Mouse (Mus musculus) right cerebral cortex, adult 18-20 months (tissue): ENCODE results near the gene Vill.
A peak's percentile ranks its signal among the peaks of the same experiment; 100 is the strongest.

Experiments used
- DNase-seq: peaks from one replicate; pipeline ENCODE4 v3.0.0; 2022; ENCODE audit warnings: mixed read lengths

Gene Vill

DNA sequence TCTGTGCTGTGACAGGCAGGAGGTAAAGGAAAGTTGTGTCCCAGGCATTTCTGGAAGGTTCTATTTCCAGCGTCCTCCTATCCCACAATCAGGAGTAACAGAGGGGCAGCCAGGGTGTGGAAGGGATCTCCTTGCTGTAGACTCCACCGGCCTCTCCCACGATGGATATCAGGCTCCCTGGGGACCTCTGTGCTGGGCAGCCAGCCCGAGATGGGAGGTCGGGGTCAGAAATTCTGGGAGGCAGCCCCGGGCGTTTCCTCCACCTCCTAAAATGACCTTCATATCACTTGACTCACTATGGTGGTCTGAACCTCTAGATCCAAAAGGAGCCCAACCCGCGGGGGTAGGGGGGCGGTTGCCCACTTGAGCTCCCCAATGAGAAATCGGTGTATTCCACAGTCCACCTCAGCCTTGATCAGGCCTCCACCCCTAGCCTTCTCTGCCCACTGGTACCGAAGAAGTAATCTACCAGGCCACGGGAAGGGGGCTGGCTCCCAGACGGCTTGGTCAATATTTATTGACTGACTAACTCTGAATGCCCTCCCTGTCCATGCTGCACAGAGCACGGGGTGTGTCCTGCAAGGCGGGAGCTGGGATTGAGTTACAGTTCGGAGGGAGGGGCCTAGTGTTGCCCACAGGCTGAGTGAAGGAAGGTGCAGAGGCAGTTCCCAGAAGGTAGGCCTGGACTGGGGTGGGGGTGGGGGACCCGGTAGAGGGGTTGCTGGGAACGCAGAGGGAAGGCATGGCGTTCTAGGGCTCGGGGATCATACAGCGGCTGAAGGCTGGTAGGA, at the start of gene Vill:
TSS of gene Vill (plus strand) at position 625 of the 791 bp plus-strand sequence.
- DNase-seq = no peak

DNA sequence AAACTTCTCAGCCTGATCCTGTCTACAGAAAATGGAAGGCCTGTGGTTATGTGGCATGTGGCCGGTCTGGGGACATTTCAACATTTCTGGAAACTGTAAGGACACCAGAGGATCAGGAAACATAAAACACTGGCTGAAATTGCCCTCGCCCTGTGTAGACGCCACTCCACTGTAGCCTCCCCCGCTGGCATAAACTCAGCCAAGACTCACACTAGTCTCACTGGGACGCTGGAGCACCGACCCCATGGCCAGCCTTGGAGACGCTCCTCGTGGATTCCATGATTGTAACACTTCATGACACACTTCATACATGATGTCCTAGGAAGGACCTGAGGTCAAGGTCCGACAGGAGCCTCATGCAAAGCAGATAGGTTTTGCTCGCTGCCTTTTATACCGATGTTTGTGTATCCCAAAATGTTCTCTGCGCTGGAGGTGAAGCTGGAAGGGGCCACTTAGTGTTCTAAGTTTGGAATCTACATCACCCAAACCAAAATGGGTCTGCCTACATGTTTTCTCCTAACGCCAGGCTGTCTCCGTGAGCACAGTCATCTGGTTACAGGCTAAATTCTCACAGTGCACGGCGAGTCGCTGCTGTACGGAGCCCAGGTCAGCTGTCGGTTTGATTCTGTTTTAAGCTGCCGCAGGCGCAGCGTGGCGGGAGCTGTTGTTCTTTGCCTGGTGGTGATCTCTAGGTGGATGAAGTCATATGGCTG, 48.4 kb upstream of the Vill start:
- DNase-seq = peak; percentile 80

DNA sequence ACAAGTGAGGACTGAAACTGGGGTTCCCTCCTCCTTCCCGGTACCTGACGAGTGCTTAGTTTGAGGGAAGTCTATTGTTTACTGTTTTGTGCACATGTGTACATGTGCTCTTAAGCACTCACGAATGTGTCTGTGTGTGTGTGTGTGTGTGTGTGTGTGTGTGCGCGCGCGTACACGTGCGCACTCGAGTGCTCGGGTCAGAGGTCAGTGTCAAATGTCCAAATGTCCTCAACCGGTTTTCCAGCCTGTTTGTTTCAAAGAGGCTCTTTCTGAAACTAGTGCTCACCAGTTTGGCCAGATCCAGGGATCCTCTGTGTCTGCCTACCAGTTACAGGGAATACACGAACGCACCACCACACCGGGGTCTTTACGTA, 47.9 kb upstream of the Vill start:
- DNase-seq = no peak

DNA sequence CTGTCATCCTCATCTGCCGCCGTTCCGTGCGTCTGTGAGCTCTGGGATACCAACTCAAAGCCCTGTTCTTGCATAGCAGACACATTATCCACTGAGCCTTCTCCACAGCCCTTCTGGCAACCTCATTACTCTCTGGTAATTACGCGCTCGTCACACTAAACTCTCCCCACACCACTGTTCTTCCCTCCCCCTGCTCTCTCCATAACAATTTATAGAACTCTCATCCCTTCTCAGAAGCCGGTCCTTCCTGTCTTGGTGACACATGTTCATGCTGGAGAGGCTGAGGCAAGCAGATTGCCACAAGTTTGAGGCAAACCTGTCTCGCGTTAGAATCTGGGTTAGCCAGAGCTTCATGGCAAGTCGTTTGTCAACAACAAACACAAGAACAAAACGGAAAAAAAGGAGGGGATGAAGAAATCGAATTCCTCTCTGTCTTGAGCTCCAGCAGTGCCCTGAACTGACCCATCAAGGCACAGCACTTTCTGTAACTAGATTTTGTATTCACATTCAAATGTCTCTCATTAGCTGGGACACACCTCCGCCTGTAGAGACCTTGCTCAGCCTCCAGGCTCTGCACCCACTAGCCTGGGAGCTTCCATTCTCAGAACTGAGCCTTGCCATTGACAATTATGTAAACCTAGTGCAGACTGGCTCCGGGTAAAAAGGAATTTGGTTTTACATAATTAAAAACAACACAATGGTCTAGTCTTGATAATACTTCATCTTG, 47.1 kb upstream of the Vill start:
- DNase-seq = peak; percentile 65

DNA sequence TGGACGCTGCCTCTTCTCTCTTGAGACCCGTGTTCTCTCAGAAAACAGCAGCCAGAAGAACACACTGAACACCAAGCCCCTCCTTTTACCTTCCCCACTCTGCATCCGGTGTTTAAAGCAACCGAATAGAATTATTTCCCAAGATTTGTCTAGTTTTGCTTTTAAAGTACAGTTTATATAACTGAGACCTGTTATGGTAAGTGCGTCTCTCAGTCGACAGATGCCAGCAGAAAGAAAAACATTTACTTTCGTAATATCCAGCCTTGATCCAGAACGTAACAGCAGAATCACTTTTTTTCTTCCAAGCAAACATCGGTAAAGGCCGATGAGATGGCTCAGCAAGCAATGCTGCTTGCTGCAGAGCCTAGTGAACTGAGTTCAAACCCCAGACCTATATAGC, 45.3 kb upstream of the Vill start:
- DNase-seq = no peak

DNA sequence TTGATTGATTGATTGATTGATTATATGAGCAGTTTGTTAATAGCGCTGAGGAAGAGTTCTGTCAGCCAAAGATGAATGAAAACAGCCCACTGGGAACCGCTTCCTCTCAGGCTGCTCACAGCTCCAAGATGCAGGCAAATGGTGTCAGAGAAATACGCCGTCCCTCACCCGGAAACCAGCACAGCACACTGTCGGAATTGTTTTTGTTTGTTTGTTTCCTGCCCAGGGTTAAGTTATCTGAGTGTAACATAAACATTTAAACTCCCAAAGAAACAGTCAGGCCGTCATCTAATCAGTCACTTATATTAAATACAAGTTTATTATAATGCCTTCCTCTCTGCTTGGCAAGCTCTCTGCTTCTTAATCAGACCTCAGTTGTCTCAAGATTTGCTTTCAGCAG, 43.7 kb upstream of the Vill start:
- DNase-seq = no peak

DNA sequence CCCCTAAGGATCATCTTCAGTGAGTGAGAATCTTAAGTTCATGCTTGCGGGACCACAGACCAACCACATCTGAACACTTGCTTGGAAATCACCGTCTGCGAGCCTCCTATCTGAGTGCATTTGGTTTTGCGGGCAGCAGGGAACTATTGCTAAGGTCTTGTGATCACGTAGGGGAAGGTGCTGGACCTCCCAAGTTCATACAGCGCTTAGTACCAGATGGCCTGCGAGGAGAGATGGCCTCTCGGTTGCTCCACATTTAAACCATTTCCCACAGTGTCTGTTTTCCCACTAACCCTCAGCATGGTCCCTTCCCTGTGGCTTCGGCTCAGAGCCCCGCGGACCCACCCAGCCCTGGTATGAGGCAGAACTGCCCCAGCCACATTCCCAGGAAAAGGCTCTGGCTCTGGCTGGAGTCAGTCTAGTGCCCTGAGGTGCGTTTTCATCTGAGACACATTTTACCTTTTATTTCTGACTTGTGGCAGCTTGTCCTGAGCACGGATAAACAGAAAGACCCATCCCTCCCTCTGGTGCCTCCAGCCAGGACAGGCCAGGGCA, 42.3 kb upstream of the Vill start:
- DNase-seq = no peak

DNA sequence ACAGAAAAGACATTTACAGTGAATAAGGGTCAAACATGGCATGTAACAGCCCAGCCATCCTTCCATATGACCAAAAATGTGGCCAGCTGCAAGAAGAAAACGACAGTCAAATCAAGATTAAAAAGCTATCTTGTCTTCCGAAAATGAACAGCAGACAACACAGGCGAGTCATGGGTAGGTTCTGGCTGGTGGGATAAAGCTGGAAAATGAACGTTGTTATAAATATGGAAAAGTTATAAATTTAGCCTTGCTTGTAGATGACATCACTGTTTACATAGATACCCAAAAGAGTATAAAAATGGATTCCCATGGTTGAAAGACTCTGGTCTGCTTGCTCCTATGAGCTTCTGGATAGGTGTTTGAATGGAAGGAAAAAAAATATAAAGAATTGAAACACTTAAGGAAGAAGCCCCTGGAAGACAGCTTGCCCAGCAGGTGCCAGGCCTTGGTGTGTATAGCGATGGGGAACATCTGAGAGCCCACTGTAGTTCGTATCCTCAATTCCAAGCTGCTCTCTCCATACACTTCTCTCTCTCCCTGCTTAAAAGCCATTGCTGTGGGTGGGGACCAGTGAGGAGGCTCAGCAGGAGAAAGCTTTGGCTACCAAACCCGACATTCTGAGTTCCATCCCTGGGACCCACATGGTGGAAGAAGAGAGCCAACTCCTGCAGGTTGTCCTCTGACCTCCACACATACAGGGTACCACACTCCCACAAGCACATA, 35.6 kb upstream of the Vill start:
- DNase-seq = no peak

DNA sequence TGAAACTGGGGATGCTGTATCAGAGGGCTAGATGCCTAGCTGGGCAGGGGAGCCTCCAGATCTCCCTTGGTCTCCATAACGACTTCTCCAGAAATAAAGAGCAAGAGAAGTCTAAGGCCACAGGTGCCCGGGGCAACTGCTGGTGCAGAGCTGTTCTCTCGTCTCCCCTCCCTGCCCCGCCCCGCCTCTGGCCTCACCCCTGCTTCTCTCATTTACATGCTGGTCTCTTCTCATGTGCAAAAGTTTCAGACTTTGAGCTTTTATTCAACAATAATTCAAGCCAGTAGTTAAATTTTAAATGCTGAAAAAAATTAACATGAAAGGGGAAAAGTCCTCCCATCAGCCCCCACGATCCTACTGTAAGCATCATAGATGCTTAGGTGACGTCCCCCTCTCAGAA, 30.8 kb upstream of the Vill start:
- no peak for DNase-seq

DNA sequence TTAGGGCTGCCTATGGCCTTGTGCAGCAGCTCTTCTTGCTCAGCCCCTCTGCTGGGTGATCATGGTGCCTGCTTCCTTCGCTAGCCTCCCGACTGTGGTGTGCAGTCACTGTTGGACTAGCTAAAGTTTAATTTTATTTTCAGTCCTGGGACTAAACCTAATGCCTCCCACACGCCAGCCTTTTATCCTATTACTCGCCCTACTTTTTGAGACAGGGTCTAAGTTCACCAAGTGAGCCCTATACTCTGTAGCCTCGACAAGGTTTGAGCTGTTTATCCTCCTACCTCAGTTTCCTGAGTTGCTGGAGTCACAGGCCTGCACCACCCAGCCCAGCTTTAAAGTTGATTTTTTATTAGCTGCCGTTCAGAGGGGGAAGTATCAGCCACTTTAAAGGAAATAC, 27.3 kb upstream of the Vill start:
- DNase-seq = no peak

DNA sequence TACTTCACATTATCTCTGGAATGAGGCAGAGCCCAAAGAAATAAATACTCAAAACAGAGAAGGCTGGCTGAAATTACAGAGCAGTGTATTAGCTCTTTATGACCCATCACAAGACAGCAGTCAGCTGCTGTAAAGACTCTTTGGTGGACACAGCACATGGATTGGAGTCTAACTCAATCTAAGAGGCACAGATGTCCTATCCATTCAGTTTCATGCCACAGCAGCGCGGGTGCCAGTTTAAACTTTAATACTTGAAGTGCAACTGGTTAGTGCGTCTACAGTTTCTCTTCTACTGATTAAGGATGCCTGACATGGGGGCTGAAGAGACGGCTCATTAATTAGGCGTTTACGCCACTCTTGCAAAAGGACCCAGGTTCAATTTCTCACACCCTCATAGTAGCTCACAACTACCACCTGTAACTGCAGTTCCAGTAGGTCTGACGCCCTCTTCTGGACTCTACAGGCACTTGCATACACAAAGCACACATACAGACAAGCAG, 26.7 kb upstream of the Vill start:
- DNase-seq = no peak

DNA sequence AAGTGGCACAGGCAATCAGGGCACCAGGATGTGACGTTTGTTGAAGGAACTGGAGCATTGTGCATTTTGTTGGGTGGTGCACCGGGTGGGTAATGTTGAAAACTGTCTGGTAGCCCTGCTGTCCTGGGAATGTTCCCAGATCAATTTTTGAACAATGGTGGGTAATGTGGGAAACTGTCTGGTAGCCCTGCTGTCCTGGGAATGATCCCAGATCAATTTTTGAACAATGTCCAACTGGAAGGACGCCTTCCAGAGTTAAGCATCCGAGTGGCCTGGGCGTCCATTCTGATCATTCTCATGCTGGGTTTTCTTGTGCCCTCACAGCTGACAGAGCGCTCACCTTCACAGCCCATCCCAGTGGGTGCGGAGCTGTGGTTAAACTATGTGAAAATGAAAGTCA, 25.2 kb upstream of the Vill start:
- no peak for DNase-seq

DNA sequence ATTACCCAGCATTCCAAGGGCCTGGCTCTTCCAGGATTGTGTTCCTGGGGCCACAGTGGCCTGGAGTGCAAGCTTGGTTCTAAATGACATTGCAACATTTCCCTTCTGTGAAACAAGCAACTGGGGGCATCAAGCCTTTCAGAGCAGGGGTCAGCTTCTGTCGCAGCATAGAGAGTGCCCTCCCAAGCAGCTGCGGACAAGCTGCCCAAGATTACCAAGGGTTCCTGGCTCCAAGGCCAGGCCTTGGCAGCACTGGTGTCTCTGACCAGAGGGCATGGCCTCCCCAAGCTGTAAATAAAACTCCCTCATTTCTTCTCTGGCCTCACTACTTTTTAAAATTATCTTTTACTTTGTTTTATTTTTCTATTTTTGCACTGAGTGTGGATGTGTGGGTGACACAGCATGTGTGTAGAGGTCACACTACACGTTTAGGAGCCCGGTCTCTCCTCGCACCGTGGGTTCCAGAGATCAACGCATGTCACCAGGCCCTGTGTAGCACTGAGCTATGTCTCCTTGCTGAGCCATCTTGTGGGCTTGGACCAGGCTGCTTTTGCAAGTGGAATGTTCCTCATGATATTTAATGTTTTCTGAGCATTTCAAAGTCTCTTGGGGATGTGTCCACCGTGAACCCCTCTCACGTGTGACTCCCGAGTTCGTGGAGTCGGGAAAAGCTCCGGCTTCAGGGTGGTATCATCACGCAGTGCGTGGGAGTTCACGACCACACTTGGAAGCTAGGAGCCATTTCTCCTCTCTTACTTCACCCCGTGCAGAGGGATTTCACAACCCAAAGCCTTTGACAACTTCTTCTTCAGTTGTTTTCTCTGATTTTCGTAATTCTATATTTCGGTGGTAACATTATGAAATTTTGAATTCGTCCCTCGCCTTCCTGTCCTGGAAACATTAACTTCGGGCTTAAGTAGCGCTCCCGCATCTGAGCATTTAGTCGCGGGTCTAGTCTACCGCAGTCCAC, 24.1 kb upstream of the Vill start:
- no peak for DNase-seq

DNA sequence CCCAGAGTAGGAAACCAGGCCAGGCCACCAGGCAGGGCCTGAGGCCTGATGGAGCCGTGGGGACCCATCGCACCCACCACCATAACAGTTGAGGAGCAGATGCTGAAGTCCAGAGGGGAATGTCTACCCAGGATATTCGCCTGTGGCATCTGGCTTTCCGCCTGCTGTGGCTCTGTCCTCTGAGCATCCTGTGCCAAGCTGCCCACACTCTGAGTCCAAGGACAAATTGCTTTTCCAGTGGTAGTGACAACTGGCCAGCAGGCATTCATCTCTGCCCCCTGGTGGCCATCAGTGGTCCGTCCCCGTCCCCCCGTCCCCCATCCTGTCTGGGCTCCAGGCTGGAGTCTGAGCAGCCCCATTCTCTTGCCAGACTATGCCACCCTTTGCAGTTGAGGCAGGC, 23.0 kb upstream of the Vill start:
- DNase-seq = peak; percentile 54

DNA sequence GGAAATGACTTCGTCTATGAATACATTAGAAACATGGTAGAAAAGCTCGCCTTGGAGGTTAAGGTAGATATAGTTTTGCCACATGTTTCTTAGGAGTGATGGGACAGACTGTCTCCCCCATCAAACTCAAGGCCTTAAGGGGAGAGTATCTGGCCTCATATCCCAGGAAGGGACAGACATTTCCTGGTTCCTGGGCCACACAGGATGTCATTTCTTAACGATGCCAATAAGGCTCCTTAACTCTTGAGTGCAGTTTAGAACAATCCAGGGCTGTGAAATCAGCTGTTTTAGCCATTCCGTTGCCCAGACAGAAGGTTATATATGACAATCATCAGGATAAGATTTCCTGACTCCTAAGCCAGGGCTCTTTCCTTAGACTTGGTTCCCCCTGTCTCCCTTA, 21.5 kb upstream of the Vill start:
- no peak for DNase-seq

DNA sequence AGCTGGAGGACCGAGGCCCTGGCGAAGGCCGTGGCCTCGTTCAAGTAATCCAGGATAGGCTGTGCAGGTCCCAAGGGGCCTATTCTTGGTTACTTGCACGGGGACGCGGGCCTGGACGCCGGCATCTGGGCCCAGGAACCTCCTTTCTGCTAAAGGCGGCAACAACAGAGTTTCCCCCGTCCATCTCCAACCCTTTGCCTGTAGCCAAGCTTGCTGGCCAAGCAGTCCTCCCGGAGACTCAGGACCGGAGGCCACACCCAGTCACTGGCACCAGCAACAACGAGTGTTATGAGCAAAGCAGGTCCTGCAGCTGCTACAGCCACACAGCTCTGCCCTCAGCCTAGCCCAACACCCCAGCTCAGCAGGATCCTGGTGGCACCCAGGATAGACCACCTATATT, 20.8 kb upstream of the Vill start:
- DNase-seq = no peak

DNA sequence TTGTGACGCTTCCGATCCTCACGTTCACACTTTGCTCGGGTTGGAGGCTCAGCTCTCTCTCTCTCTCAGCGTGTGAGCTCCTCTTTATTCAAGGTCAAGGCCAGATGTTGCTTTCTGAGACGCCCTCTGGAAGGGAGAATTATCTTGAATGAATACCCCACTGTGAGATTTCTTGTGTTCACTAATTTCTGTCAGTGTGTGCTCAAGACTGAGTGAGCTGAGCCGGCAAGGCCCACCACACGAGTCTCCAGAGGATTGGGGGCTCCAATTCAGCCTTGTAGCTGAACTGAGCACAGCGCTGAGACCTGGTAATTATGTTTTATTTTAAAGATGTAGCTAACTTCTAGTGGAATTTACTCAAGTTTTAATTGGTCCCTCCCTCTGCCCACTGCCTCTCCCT, 20.0 kb upstream of the Vill start:
- DNase-seq = no peak

DNA sequence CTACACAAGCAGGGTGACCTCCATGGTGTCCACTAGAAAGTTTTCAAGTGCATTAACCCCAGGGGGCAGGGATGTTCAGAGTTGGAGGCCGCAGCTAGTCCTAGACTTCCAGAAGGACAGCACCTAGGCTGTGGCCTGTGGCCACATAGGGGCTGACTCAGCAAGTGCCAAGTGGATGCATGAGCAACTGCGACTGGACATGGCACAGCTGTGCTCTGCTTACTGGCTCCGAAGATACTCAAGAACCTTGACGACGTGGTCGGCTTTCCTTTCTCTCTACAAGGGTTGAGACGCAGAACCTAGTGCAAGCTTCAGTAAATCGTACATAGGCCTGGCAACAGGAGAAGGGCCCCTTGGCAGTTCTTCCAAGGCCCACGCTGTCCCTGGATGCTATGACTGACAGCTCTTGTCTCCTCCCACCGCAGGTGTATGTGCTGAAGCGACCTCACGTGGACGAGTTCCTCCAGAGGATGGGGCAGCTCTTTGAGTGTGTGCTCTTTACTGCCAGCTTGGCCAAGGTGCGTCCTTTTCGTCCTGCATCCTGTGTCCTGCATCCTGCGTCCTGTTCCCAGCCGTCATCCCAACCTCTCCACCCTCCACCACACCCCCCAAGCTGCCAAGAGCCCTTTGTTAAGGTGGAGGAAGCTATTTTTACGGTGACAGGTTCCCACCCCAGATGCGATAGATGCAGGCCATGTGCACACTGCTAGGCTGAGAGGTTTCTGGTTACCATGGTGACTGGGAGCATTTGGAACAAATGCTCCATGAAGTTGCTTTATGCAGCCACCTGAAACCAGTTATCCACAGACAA, 19.3 kb upstream of the Vill start:
- peak; percentile 69 for DNase-seq

DNA sequence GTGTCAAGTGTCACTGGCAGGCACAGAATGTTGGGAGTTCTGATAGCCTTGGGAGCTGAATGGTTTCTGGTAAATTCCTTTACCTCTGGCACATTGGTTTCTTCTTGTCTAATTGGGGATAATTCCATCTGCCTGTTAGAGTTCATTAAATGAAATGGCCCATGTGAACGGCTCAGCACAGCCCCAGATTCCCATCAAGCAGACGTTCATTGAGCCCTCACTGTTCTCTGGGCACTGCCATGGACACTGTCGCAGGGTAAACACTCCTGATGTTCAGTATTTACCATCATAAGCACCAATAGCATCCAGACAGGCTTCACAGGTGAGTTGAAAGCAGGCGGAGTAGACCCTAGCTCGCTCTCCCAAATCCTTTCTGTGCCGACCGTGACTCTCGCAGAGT, 18.5 kb upstream of the Vill start:
- DNase-seq = no peak
